Mouse (Mus musculus) lung, postnatal 0 days (tissue): ENCODE measurements at regions not wholly inside any gene's neighbourhood (a gene's known extent, or its start where the extent isn't known, plus 50 kb on each side); places are given as distances from the start of the nearest gene placed in this dataset.

Source experiments
- CTCF ChIP-seq: IDR thresholded peaks from 2 replicates; pipeline ENCODE4 v1.5.1; 2016; ENCODE audit warnings: antibody characterized with exemption, mild to moderate bottlenecking
- EP300 ChIP-seq: IDR thresholded peaks from 2 replicates; pipeline ENCODE4 v1.6.1; 2016; ENCODE audit warnings: antibody characterized with exemption, mild to moderate bottlenecking, control low read depth

DNA sequence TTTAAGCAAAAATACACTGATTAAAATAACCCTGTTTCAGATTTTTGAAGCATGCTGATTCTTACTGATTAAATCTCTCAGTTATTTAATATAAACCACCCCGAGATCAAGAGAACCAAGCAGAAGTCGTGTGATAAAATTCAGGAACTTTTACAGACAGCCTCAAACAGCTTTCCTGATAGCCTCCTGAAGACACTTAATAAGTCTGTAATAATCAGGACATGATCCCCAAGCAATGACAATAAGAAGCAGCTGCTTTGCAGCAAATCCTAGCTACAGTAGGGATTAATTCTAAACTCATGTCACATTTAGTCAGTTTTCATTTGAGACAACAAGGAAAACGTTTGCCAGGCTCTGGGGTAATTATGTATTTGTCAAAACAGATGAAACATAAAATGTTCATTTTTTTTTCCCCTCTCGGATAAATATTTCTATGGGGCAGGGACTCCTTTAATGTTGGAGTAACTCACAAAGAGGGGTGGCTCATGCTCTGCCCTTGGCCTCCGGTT lies 1472.1 kb downstream of the 4930444P10Rik start:
- TF ChIP-seq CTCF, result no peak
- no peak for TF ChIP-seq EP300
